Mouse (Mus musculus) hindbrain, embryonic 14.5 days (tissue): ENCODE measurements around the gene Tekt2. TPM values are rescaled to one million over a fixed set of nuclear protein-coding genes. Genes with fewer than 3 reads are reported as not detected.

ENCODE experiments used
- ATAC-seq: fragments of 200-750 bp; cut with Nextera tagmentation; 2 replicates; pipeline ENCODE4 v1.8.0; 2017; ENCODE audit warnings: moderate number of reproducible peaks, mild to moderate bottlenecking, moderate TSS enrichment, moderate library complexity; ENCODE audit not compliant: low FRiP score
- DNase-seq: peaks from one replicate; pipeline ENCODE4 v3.0.0-alpha.2; 2015; ENCODE audit warnings: low spot score
- H3K27ac ChIP-seq: fragments of 300-500 bp; sonication (generic); 2 replicates; pipeline ENCODE4 v1.5.1; 2014; ENCODE audit warnings: mild to moderate bottlenecking, moderate library complexity
- H3K27me3 ChIP-seq: fragments of 300-500 bp; sonication (generic); 2 replicates; pipeline ENCODE4 v1.6.1; 2014; ENCODE audit warnings: mild to moderate bottlenecking, low read length, mixed read lengths; ENCODE audit not compliant: control insufficient read depth, insufficient read depth
- H3K36me3 ChIP-seq: fragments of 300-500 bp; sonication (generic); replicated peaks from 2 replicates; pipeline ENCODE4 v1.6.1; 2014; ENCODE audit not compliant: control insufficient read depth, insufficient read depth
- H3K4me1 ChIP-seq: fragments of 300-500 bp; sonication (generic); replicated peaks from 2 replicates; pipeline ENCODE4 v1.6.1; 2014; ENCODE audit warnings: antibody characterized with exemption, low read length, mixed read lengths; ENCODE audit not compliant: control insufficient read depth, insufficient read depth
- H3K4me2 ChIP-seq: fragments of 300-500 bp; sonication (generic); replicated peaks from 2 replicates; pipeline ENCODE4 v1.6.1; 2014; ENCODE audit warnings: mild to moderate bottlenecking, moderate library complexity
- H3K4me3 ChIP-seq: fragments of 300-500 bp; sonication (generic); replicated peaks from 2 replicates; pipeline ENCODE4 v1.5.1; 2014; ENCODE audit warnings: mild to moderate bottlenecking, low read length
- H3K9ac ChIP-seq: fragments of 300-500 bp; sonication (generic); 2 replicates; pipeline ENCODE4 v1.6.1; 2014
- H3K9me3 ChIP-seq: fragments of 300-500 bp; sonication (generic); 2 replicates; pipeline ENCODE4 v1.6.1; 2016; ENCODE audit warnings: low read length; ENCODE audit not compliant: control insufficient read depth
- WGBS: fragments of 180-500 bp; shearing (Covaris S2); extraction: QIAGEN DNeasy Blood & Tissue Kit; methylation state at CpG from one replicate; pipeline ENCODE4 v1.1.7; 2014; 5-methylcytosine and 5-hydroxymethylcytosine counted together
- polyA plus RNA-seq: library from polyadenylated mRNA; unstranded; fragments of >200 nt; fragmentation: Nextera tagmentation; extraction: Ambion mirVana; gene quantifications from 2 replicates; pipeline ENCODE4 v1.2.1, GENCODE M21; 2014

The Tekt2 gene
- polyA plus RNA-seq, 1 experiment from 2014 or later: 7.2 TPM

DNA sequence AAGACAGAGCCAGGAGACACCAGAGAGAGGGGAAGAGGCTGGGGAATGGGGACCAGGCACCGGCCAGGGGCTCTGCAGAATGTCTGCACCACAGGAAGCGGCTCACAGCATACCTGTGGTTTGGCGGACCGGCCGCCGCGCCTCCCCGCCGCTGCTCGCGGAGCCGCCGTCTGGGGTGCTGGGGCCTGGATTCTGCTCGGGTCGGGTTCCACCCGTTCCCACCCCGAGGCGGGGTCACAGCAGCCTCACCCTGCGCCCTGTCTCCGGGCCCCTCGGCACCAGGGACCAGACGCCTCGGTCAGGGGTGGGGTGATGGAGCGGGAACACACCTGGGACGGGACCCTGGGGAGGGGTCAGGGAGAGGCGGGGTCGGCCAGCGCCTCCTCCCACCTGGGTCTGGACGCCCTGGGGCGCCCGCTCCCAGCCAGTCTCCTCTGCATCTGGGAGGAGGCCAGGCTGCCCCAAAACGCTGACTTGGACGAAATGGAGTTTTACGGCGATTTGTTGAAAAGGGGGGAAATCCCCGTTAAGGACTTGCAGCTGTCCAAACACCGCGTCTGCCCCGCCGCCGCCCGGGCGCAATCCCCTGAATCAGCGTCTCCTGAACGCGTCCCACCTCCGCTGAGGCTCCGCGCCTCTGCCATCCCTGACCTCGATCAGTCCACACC, 24.4 kb downstream of the Tekt2 start:
- Histone ChIP-seq H3K36me3 (no peaks in the 10 kb centered on the region), H3K4me3 (peak overlapping the region; percentile 24), H3K9ac (peak overlapping the region; percentile 40; the same call in 1 of the 2 replicates), H3K27me3 (peaks cover 72% of the 10 kb centered on the region), H3K9me3 (no peaks in the 10 kb centered on the region), H3K4me2 (peak overlapping the region; percentile 44), H3K4me1 (peaks cover 19% of the 10 kb centered on the region), H3K27ac (no peak overlapping the region)
- ATAC-seq (no peak), DNase-seq (no peak)
- WGBS: under 1% methylated on average over 50 of the region's 50 CpGs

DNA sequence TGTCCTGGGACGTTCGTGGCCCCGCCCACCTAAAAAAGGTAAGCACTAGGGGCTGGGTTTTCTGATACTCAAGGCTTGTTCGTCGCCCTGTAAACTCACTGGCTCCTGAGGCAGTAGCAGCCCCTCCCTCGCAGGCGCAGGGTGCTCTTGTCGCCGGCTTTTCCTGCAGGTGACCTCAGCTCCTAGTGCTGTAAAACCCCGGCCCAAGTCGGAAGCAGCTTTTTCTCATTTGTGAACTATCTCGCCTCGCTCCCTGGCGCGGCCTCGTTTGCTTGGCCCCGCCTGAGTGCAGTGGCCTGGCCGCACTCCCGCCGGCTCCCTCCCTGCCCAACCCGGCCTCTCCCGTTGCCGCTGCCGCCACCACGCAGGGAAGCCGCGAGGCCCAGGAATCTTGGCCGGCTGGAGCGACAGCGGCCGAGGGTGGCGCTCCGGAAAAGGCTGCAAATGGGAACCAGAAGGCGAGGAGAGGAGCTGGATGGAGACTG, 28.8 kb downstream of the Tekt2 start:
- peak overlapping the region; percentile 59 for H3K4me2 ChIP-seq
- no peaks in the 10 kb centered on the region for H3K36me3 ChIP-seq
- peaks cover 59% of the 10 kb centered on the region for H3K27me3 ChIP-seq
- peaks cover 19% of the 10 kb centered on the region for H3K4me1 ChIP-seq
- DNase-seq (peak; percentile 43), ATAC-seq (peak; percentile 53; the same call in 1 of the 2 replicates)
- H3K4me3 ChIP-seq: peak overlapping the region; percentile 23
- WGBS: under 1% methylated on average over 34 of the region's 34 CpGs
- H3K9ac ChIP-seq: peak overlapping the region; percentile 49
- H3K27ac ChIP-seq: no peak overlapping the region
- no peaks in the 10 kb centered on the region for H3K9me3 ChIP-seq

DNA sequence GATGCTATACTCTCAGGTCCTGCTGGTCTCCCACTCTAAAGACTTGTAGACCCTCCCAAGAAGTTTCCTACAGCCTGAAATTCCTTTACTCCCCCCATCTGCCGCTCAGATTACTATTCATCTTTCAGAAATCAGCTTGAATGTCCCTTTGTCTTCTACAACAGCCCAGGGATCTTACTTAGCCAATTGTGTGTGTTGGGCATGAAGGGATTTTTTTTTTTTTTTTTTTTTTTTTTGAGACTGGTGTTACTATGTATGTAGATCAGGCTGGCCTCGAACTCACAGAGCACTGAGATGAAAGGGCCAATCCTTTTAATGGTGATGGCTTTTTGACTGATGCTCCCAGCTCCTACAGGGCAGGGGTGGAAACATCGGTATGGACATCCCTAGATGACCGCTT, 29.6 kb downstream of the Tekt2 start:
- 36% methylated on average over 4 of the region's 4 CpGs for WGBS
- no peak overlapping the region for H3K27ac ChIP-seq
- no peak for DNase-seq
- peaks cover 51% of the 10 kb centered on the region for H3K27me3 ChIP-seq
- no peaks in the 10 kb centered on the region for H3K36me3 ChIP-seq
- no peak overlapping the region for H3K9ac ChIP-seq
- H3K4me1 ChIP-seq: peaks cover 13% of the 10 kb centered on the region
- no peaks in the 10 kb centered on the region for H3K9me3 ChIP-seq
- no peak for ATAC-seq
- H3K4me3 ChIP-seq: no peak overlapping the region
- peak overlapping the region; percentile 59; the same call in 1 of the 2 replicates for H3K4me2 ChIP-seq

DNA sequence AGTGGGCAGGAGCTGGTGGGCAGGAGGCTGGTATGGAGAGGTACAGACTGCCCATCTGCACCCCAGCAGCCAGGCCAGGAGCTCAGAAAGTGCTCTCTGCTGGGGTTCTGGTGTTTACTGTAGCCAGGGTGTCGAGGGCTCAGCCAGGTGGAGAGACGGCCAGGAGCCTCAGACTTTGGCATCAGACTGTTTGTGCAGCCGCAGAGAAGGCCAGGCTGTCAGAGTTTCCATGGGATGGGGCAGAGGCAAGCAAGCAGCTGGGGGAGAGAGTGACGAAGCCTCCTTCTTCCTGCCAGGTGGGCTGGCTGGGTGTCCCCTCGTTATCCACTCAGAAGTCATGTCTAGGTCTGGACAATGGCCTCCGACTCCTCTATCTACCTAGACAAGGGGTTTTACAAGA, 30.3 kb downstream of the Tekt2 start:
- no peak for ATAC-seq
- no peak for DNase-seq
- Histone ChIP-seq H3K4me3 (no peak overlapping the region), H3K9ac (no peak overlapping the region), H3K4me1 (peaks cover 11% of the 10 kb centered on the region), H3K4me2 (no peak overlapping the region), H3K27me3 (peaks cover 43% of the 10 kb centered on the region), H3K27ac (no peak overlapping the region), H3K9me3 (no peaks in the 10 kb centered on the region), H3K36me3 (no peaks in the 10 kb centered on the region)
- WGBS: 71% methylated on average over 6 of the region's 6 CpGs

DNA sequence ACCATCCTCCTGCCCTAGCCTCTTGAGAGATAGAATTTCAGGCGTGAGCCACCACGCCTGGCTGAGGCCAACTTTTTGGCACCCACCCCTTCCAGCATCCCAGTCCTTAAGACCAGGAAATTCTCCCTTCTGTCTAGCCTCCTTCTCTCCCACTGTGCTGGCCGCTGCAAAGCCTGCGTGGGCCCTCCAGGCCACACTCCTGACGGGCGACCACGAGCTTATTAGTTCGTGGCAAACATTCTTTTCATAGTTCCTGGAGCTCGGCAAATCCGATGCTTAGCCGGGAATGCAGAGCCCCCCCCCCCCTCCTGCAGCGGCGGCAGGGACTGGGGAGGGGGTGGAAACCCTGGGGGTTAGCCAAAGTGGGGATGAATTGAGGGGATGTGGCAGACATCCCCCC, 34.3 kb downstream of the Tekt2 start:
- Histone ChIP-seq H3K9ac (no peak overlapping the region), H3K36me3 (no peaks in the 10 kb centered on the region), H3K4me3 (no peak overlapping the region), H3K4me1 (peaks cover 5% of the 10 kb centered on the region; the same call in 1 of the 2 replicates), H3K27me3 (peaks cover 42% of the 10 kb centered on the region), H3K4me2 (no peak overlapping the region), H3K9me3 (no peaks in the 10 kb centered on the region), H3K27ac (no peak overlapping the region)
- DNase-seq: no peak
- ATAC-seq: no peak
- WGBS: 37% methylated on average over 13 of the region's 13 CpGs

DNA sequence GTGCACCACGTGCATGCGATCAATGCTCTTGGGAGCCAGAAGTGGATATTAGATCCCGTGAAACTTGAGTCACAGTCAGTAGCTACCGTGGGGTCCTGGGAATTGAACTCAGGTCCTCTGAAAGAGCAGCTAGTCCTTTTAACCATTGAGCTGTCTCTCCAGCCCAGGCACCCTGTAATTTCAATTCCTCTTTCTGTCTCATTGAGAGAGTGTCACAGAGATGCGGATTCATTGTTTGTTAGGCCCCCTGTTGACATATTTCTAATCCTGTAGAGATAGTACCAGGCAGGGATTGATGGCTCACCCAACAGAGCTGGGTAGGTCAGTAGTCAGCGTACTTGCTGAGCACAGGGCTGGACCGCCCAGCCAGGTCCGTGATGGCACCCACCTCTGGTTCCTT, 35.2 kb downstream of the Tekt2 start:
- peaks cover 41% of the 10 kb centered on the region for H3K27me3 ChIP-seq
- WGBS: 86% methylated on average over 8 of the region's 8 CpGs
- H3K4me3 ChIP-seq: no peak overlapping the region
- DNase-seq (no peak), ATAC-seq (no peak)
- H3K36me3 ChIP-seq: no peaks in the 10 kb centered on the region
- no peak overlapping the region for H3K9ac ChIP-seq
- no peaks in the 10 kb centered on the region for H3K9me3 ChIP-seq
- H3K27ac ChIP-seq: no peak overlapping the region
- H3K4me1 ChIP-seq: peaks cover 5% of the 10 kb centered on the region; the same call in 1 of the 2 replicates
- no peak overlapping the region for H3K4me2 ChIP-seq

DNA sequence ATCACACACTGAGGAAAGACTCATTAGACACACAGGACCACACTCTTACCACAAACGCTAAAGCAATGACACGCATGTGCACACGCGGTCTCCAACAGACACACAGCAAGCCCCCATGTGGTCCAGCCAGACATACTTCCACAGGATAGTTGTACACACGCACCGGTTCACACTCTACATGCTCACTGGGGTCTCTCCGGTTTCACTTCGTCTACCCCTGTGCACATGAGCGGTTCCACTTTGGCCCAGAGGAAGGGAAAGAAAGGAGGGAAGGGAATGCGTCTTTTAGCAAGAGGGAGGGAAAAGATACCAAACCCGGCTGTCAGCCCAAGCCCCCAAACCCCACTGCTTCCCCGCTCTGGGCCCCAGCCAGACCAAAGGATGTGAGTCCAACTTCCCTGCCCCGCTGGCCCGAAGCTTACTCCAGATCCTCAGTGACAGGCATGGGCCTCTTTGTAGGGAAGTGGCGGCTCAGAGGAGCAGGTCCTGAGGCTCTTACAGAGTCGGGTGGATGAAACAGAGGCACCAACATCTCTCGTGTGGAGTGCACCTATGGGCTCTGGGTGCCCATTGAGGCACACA, 37.3 kb downstream of the Tekt2 start:
- Histone ChIP-seq H3K27ac (no peak overlapping the region), H3K27me3 (peaks cover 41% of the 10 kb centered on the region), H3K9me3 (no peaks in the 10 kb centered on the region), H3K36me3 (no peaks in the 10 kb centered on the region), H3K4me2 (no peak overlapping the region), H3K4me3 (no peak overlapping the region), H3K4me1 (peaks cover 5% of the 10 kb centered on the region; the same call in 1 of the 2 replicates), H3K9ac (no peak overlapping the region)
- ATAC-seq (no peak), DNase-seq (no peak)
- WGBS: 36% methylated on average over 17 of the region's 17 CpGs

DNA sequence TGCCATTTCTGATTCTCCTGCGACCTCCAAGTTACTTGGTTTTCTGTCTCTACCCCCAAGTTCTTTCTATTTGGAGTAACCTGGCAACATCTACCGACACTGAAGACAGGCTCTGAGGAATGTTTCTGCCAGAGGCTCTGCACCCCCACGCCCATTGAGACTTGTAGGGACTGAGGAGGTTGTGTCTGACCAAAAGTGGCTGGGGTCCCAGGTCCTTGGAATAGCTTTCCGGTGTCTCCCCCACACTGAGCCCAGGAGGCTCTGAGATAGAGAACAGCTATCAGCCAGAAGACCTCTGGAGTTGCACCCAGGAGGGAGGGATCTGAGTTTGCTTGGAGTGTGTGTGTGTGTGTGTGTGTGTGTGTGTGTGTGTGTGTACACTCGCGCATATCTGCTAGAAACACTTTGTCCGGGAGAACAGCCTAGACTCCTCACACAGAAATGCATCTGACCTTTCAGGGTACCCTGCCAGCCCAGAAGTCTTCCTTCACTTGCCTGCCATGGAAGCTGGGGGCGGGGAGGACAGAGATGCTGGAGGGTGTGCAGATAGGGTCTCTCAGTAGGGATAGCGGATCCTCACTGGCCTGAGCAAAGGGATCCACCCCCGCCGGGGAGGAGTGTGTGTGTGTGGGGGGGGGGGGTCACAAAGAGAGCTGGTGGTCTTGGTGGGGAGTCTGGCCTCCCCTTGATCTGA, 38.0 kb downstream of the Tekt2 start:
- no peak overlapping the region for H3K4me2 ChIP-seq
- 27% methylated on average over 11 of the region's 11 CpGs for WGBS
- no peak overlapping the region; the same call in 1 of the 2 replicates for H3K4me3 ChIP-seq

DNA sequence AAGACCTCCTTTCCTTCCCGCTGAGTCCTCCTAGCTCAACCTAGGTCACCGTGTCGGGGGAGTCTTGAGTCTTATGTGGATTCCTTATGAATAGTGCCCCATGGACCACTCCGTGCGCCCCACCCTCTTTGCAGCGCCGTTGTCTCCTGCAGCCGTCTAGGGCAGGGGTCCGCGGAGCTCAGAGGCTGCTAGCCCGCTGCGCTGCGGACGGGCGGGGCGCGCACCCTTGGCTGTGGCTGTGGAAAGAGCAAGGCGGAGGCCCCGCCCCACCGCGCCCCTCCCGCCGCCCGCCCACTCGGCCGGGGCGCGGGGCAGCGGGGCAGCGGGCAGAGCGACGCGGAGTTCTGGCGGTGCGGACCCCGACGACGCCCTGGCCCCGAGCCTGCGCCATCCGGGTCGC, 39.0 kb downstream of the Tekt2 start, which contains the start of gene Col8a2:
TSS of gene Col8a2 (plus strand) at position 302 of the 400 bp plus-strand sequence.
- no peaks in the 10 kb centered on the region for H3K9me3 ChIP-seq
- peak within 1 kb of the TSS; percentile 46 for H3K4me2 ChIP-seq
- ATAC-seq (no peak; the same call in 1 of the 2 replicates), DNase-seq (no peak)
- no peaks in the 10 kb centered on the region for H3K36me3 ChIP-seq
- 2% methylated on average over 42 of the region's 42 CpGs for WGBS
- H3K27me3 ChIP-seq: peaks cover 41% of the 10 kb centered on the region
- H3K9ac ChIP-seq: 0 out of 2 replicates have a peak within 1 kb of the TSS, but pooled peaks have one; percentile 28
- peaks cover 5% of the 10 kb centered on the region; the same call in 1 of the 2 replicates for H3K4me1 ChIP-seq
- H3K27ac ChIP-seq: no peak within 1 kb of the TSS
- peak within 1 kb of the TSS; percentile 29 for H3K4me3 ChIP-seq

More for the DNA sequence above, 38.0 kb downstream of the Tekt2 start:
- no peaks in the 10 kb centered on the region for H3K9me3 ChIP-seq
- peaks cover 41% of the 10 kb centered on the region for H3K27me3 ChIP-seq
- H3K4me1 ChIP-seq: peaks cover 5% of the 10 kb centered on the region; the same call in 1 of the 2 replicates
- ATAC-seq (no peak), DNase-seq (no peak)
- no peak overlapping the region for H3K27ac ChIP-seq
- no peak overlapping the region for H3K9ac ChIP-seq
- no peaks in the 10 kb centered on the region for H3K36me3 ChIP-seq
